Comparison of ENCODE assay signal across 8 mouse cellular contexts in genomic region chr7:81933601-81934266, GRCm38 (mm10). TPM values are rescaled to one million over a fixed set of nuclear protein-coding genes. Genes with fewer than 3 reads are reported as not detected.
DNase-seq lines count a peak whose midpoint lies in the region; ATAC-seq and TF ChIP-seq lines count a peak whose summit lies in the region.

No protein-coding gene starts in this region.

- DNase-seq in CD4-positive, CD25-positive, alpha-beta regulatory T cell, adult 2 months (ENCODE audit: low read depth, low spot score), result peak; percentile 71
- peak; percentile 64 for DNase-seq in forebrain, embryonic 10.5 days (ENCODE audit: extremely low spot score, low spot score)
- peak; percentile 71 for DNase-seq in kidney, postnatal 0 days (ENCODE audit: low spot score)
- peak; percentile 75 for DNase-seq in neural tube, embryonic 11.5 days (ENCODE audit: low spot score)
- peak; percentile 34 to 35 for DNase-seq in thymus, adult 18-20 months

- no peak overlapping the region for H3K27ac ChIP-seq in bone marrow macrophage, adult 2 months (ENCODE audit: insufficient read depth, low read depth, low read length)
- peak overlapping the region; percentile 98 for H3K27ac ChIP-seq in forebrain, embryonic 10.5 days
- H3K27ac ChIP-seq in heart, embryonic 14.5 days (replicated peaks in 1 of 2; ENCODE audit: control insufficient read depth in 1 of 2, insufficient read depth in 1 of 2, low read depth in 2 of 2, low read length in 2 of 2), result peak overlapping the region; percentile 67 to 75
- H3K27ac ChIP-seq in kidney, postnatal 0 days, result peak overlapping the region; percentile 84
- H3K27ac ChIP-seq in liver, embryonic 12.5 days, result no peak overlapping the region
- peak overlapping the region; percentile 95 for H3K27ac ChIP-seq in neural tube, embryonic 11.5 days (ENCODE audit: low read depth, low read length)

- H3K4me3 ChIP-seq in bone marrow macrophage, adult 2 months (ENCODE audit: insufficient read depth, low read length), result peak overlapping the region; percentile 38
- H3K4me3 ChIP-seq in forebrain, embryonic 10.5 days, result peak overlapping the region; percentile 93
- H3K4me3 ChIP-seq in heart, embryonic 14.5 days (ENCODE audit: control insufficient read depth in 1 of 2, insufficient read depth in 1 of 2, low read depth in 1 of 2, low read length in 2 of 2), result peak overlapping the region; percentile 87 to 96
- peak overlapping the region; percentile 83 for H3K4me3 ChIP-seq in kidney, postnatal 0 days (replicated peaks; ENCODE audit: low read depth, low read length)
- peak overlapping the region; percentile 57 for H3K4me3 ChIP-seq in liver, embryonic 12.5 days
- peak overlapping the region; percentile 70 for H3K4me3 ChIP-seq in neural tube, embryonic 11.5 days (ENCODE audit: low read depth, low read length)

- ATAC-seq in heart, embryonic 14.5 days (ENCODE audit: insufficient number of reproducible peaks, insufficient read depth, low FRiP score, low read depth), result peak; percentile 68
- ATAC-seq in kidney, postnatal 0 days (replicated peaks; ENCODE audit: low FRiP score, low read depth), result peak; percentile 76
- no peak for ATAC-seq in liver, embryonic 12.5 days
- ATAC-seq in neural tube, embryonic 11.5 days (ENCODE audit: insufficient read depth, low FRiP score, low TSS enrichment), result peak; percentile 65

- peaks cover 34% of the 10 kb centered on the region for H3K27me3 ChIP-seq in forebrain, embryonic 10.5 days (ENCODE audit: poor library complexity, severe bottlenecking)
- peaks cover 6% of the 10 kb centered on the region; the same call in 1 of the 2 replicates for H3K27me3 ChIP-seq in heart, embryonic 14.5 days (ENCODE audit: control insufficient read depth, insufficient read depth, low read length)
- peaks cover 3% of the 10 kb centered on the region; the same call in 1 of the 2 replicates for H3K27me3 ChIP-seq in kidney, postnatal 0 days (ENCODE audit: insufficient read depth, low read length)
- peaks cover 64% of the 10 kb centered on the region for H3K27me3 ChIP-seq in liver, embryonic 12.5 days (replicated peaks)
- no peaks in the 10 kb centered on the region for H3K27me3 ChIP-seq in neural tube, embryonic 11.5 days (ENCODE audit: control insufficient read depth, insufficient read depth, low read length)

- no peak for TF ChIP-seq CTCF in bone marrow macrophage, adult 2 months (IDR thresholded peaks at IDR 0.05; ENCODE audit: low read depth, low read length)
- TF ChIP-seq CTCF in kidney, postnatal 0 days (IDR thresholded peaks at IDR 0.05; ENCODE audit: low read depth), result no peak

- H3K9me3 ChIP-seq in forebrain, embryonic 10.5 days, result no peaks in the 10 kb centered on the region
- H3K9me3 ChIP-seq in heart, embryonic 14.5 days (ENCODE audit: control insufficient read depth, low read length), result no peaks in the 10 kb centered on the region
- H3K9me3 ChIP-seq in kidney, postnatal 0 days (replicated peaks; ENCODE audit: low read length), result no peaks in the 10 kb centered on the region
- H3K9me3 ChIP-seq in liver, embryonic 12.5 days (replicated peaks), result no peaks in the 10 kb centered on the region
- no peaks in the 10 kb centered on the region for H3K9me3 ChIP-seq in neural tube, embryonic 11.5 days (ENCODE audit: control insufficient read depth, low read length)

- under 1% methylated on average over 103 of the region's 103 CpGs for WGBS in forebrain, embryonic 10.5 days
- WGBS in heart, embryonic 14.5 days, result under 1% methylated on average over 86 of the region's 103 CpGs
- under 1% methylated on average over 95 of the region's 103 CpGs for whole genome bisulfite sequencing in kidney, postnatal 0 days
- WGBS in liver, embryonic 12.5 days (ENCODE audit: insufficient replicate concordance), result 2% methylated on average over 76 of the region's 103 CpGs
- WGBS in neural tube, embryonic 11.5 days, result under 1% methylated on average over 66 of the region's 103 CpGs

- no peak for TF ChIP-seq POLR2A in bone marrow macrophage, adult 2 months (IDR thresholded peaks at IDR 0.05; ENCODE audit: borderline replicate concordance, low read depth, low read length)

- peak overlapping the region; percentile 80 for H3K9ac ChIP-seq in heart, embryonic 14.5 days (ENCODE audit: low read length)
- peak overlapping the region; percentile 93 for H3K9ac ChIP-seq in kidney, postnatal 0 days (ENCODE audit: low read depth, low read length)
- peak overlapping the region; percentile 55 for H3K9ac ChIP-seq in liver, embryonic 12.5 days
- peak overlapping the region; percentile 98 for H3K9ac ChIP-seq in neural tube, embryonic 11.5 days (ENCODE audit: low read length)

- H3K36me3 ChIP-seq in forebrain, embryonic 10.5 days (replicated peaks), result no peaks in the 10 kb centered on the region
- H3K36me3 ChIP-seq in heart, embryonic 14.5 days (ENCODE audit: control insufficient read depth, insufficient read depth, low read length), result no peaks in the 10 kb centered on the region
- H3K36me3 ChIP-seq in kidney, postnatal 0 days (ENCODE audit: insufficient read depth, low read length), result no peaks in the 10 kb centered on the region
- no peaks in the 10 kb centered on the region for H3K36me3 ChIP-seq in liver, embryonic 12.5 days
- no peaks in the 10 kb centered on the region for H3K36me3 ChIP-seq in neural tube, embryonic 11.5 days (ENCODE audit: control insufficient read depth, insufficient read depth, low read length)

- H3K4me1 ChIP-seq in bone marrow macrophage, adult 2 months (ENCODE audit: control insufficient read depth, insufficient read depth, low read length), result no peaks in the 10 kb centered on the region
- peaks cover 44% of the 10 kb centered on the region for H3K4me1 ChIP-seq in forebrain, embryonic 10.5 days
- peaks cover 3 to 11% of the 10 kb centered on the region in 2 experiments; a peak in 3 of 4 replicates for H3K4me1 ChIP-seq in heart, embryonic 14.5 days (ENCODE audit: control insufficient read depth in 2 of 2, insufficient read depth in 2 of 2, low read length in 2 of 2)
- H3K4me1 ChIP-seq in kidney, postnatal 0 days (replicated peaks; ENCODE audit: insufficient read depth, low read length), result no peaks in the 10 kb centered on the region
- H3K4me1 ChIP-seq in liver, embryonic 12.5 days, result 0 out of 2 replicates have a peak, but pooled peaks cover 3% of the 10 kb centered on the region
- H3K4me1 ChIP-seq in neural tube, embryonic 11.5 days (ENCODE audit: control insufficient read depth, insufficient read depth, low read length), result peaks cover 13% of the 10 kb centered on the region

- peak overlapping the region; percentile 88 for H3K4me2 ChIP-seq in heart, embryonic 14.5 days (ENCODE audit: low read length)
- H3K4me2 ChIP-seq in kidney, postnatal 0 days (ENCODE audit: low read length), result peak overlapping the region; percentile 87
- H3K4me2 ChIP-seq in liver, embryonic 12.5 days, result peak overlapping the region; percentile 68
- peak overlapping the region; percentile 80 for H3K4me2 ChIP-seq in neural tube, embryonic 11.5 days (ENCODE audit: low read depth)

RNA-seq across cellular contexts. Expression of gene Hdgfl3, which starts 0.5 kb away (rescaled TPM):
- 0.24 and 0.49 TPM in 2 replicates for polyA plus RNA-seq in bone marrow macrophage, adult 2 months (2012; ENCODE audit: insufficient read depth, insufficient read length, missing spikeins)
- 23.5 and 24.7 TPM in 2 replicates for polyA plus RNA-seq in forebrain, embryonic 10.5 days (2016; fragmentation: Nextera tagmentation; extraction: Ambion mirVana)
- 15.6 and 16.0 TPM in 2 replicates for polyA plus RNA-seq in heart, embryonic 14.5 days (2014; fragmentation: Nextera tagmentation; extraction: Ambion mirVana)
- 12.7 and 12.9 TPM in 2 replicates for polyA plus RNA-seq in kidney, postnatal 0 days (2015; fragmentation: Nextera tagmentation; extraction: Ambion mirVana)
- polyA plus RNA-seq in liver, embryonic 12.5 days (2016; fragmentation: Nextera tagmentation; extraction: Ambion mirVana), result 2.0 and 2.5 TPM in 2 replicates
- polyA plus RNA-seq in neural tube, embryonic 11.5 days (2014; fragmentation: Nextera tagmentation; extraction: Ambion mirVana), result 37.5 and 40.3 TPM in 2 replicates

RNA-seq across cellular contexts. Expression of gene Bnc1, which starts 58.4 kb away (rescaled TPM):
- polyA plus RNA-seq in bone marrow macrophage, adult 2 months (2012; ENCODE audit: insufficient read depth, insufficient read length, missing spikeins), result not detected in 2 replicates
- 0.54 and 0.76 TPM in 2 replicates for polyA plus RNA-seq in forebrain, embryonic 10.5 days (2016; fragmentation: Nextera tagmentation; extraction: Ambion mirVana)
- polyA plus RNA-seq in heart, embryonic 14.5 days (2014; fragmentation: Nextera tagmentation; extraction: Ambion mirVana), result 4.8 and 6.3 TPM in 2 replicates
- 0.04 and 0.05 TPM in 2 replicates for polyA plus RNA-seq in kidney, postnatal 0 days (2015; fragmentation: Nextera tagmentation; extraction: Ambion mirVana)
- polyA plus RNA-seq in liver, embryonic 12.5 days (2016; fragmentation: Nextera tagmentation; extraction: Ambion mirVana), result 1.8 and 1.9 TPM in 2 replicates
- 3.3 and 4.6 TPM in 2 replicates for polyA plus RNA-seq in neural tube, embryonic 11.5 days (2014; fragmentation: Nextera tagmentation; extraction: Ambion mirVana)

Comparison
In these comparisons a context has a peak if more than half of its experiments do, and no peak if none do; other contexts are left out.
1. H3K27ac ChIP-seq: peak in forebrain, embryonic 10.5 days (single experiment), heart, embryonic 14.5 days (2 of 2), kidney, postnatal 0 days (single experiment) and neural tube, embryonic 11.5 days (single experiment); none in bone marrow macrophage, adult 2 months (single experiment) and liver, embryonic 12.5 days (single experiment).
2. H3K4me3 ChIP-seq: peak in every context shown above with its lines; median percentile 93 in forebrain, embryonic 10.5 days; 92 in heart, embryonic 14.5 days; 83 in kidney, postnatal 0 days; 70 in neural tube, embryonic 11.5 days; 57 in liver, embryonic 12.5 days; 38 in bone marrow macrophage, adult 2 months.
3. Peak in every context shown above with its lines, with median percentiles within 50 percentile points of each other: DNase-seq, H3K4me2 ChIP-seq and H3K9ac ChIP-seq.